Mouse (Mus musculus): ENCODE data around the gene Map2k4.
A peak's percentile ranks its signal among the peaks of the same experiment; 100 is the strongest.

Map2k4 gene

GRCm38 (mm10) chr11:65788154-65788553 is at the start of gene Map2k4:
Gene Map2k4, minus strand, starts transcription at chr11:65788297.
- DNase-seq, result peak; percentile 94

GRCm38 (mm10) chr11:65824556-65824955 is 36.5 kb upstream of the Map2k4 start:
- DNase-seq, result no peak

GRCm38 (mm10) chr11:65820877-65821276 is 32.8 kb upstream of the Map2k4 start:
- DNase-seq, result peak; percentile 25

GRCm38 (mm10) chr11:65820280-65820679 is 32.2 kb upstream of the Map2k4 start:
- no peak for DNase-seq

GRCm38 (mm10) chr11:65818193-65818592 is 30.1 kb upstream of the Map2k4 start:
- no peak for DNase-seq

- no peak for DNase-seq
Observed at GRCm38 (mm10) chr11:65816237-65816636, 28.1 kb upstream of the Map2k4 start.

- DNase-seq, result no peak
Observed at GRCm38 (mm10) chr11:65814381-65814780, 26.3 kb upstream of the Map2k4 start.

GRCm38 (mm10) chr11:65812088-65812487 is 24.0 kb upstream of the Map2k4 start:
- no peak for DNase-seq

GRCm38 (mm10) chr11:65807601-65808000 is 19.5 kb upstream of the Map2k4 start:
- DNase-seq, result no peak

- peak; percentile 93 for DNase-seq
Observed at GRCm38 (mm10) chr11:65806909-65807504, 18.9 kb upstream of the Map2k4 start, which contains the start of gene Zkscan6. Gene Zkscan6, plus strand, starts transcription at chr11:65807175.

- DNase-seq, result no peak
Observed at GRCm38 (mm10) chr11:65806321-65806904, 18.3 kb upstream of the Map2k4 start.

- peak; percentile 93 for DNase-seq
Observed at GRCm38 (mm10) chr11:65801899-65802298, 13.8 kb upstream of the Map2k4 start.

GRCm38 (mm10) chr11:65795896-65796295 is 7.8 kb upstream of the Map2k4 start:
- no peak for DNase-seq

GRCm38 (mm10) chr11:65794428-65795219 is 6.5 kb upstream of the Map2k4 start:
- DNase-seq, result no peak

GRCm38 (mm10) chr11:65787421-65788151 is 511 bp downstream of the Map2k4 start:
- DNase-seq, result peak; percentile 75

- no peak for DNase-seq
Observed at GRCm38 (mm10) chr11:65786160-65786559, 1.9 kb downstream of the Map2k4 start.

- no peak for DNase-seq
Observed at GRCm38 (mm10) chr11:65781596-65781995, 6.5 kb downstream of the Map2k4 start.

GRCm38 (mm10) chr11:65779578-65779977 is 8.5 kb downstream of the Map2k4 start:
- DNase-seq, result no peak

- DNase-seq, result no peak
Observed at GRCm38 (mm10) chr11:65779066-65779465, 9.0 kb downstream of the Map2k4 start.

- no peak for DNase-seq
Observed at GRCm38 (mm10) chr11:65777810-65778209, 10.3 kb downstream of the Map2k4 start.

- DNase-seq, result no peak
Observed at GRCm38 (mm10) chr11:65776906-65777611, 11.0 kb downstream of the Map2k4 start.

- no peak for DNase-seq
Observed at GRCm38 (mm10) chr11:65773946-65774656, 14.0 kb downstream of the Map2k4 start.
